Mouse (Mus musculus): Measurements from ENCODE around the gene Mtx1. TPM values are rescaled to one million over a fixed set of nuclear protein-coding genes. Genes with fewer than 3 reads are reported as not detected.

Gene Mtx1
- polyA plus RNA-seq (2017; shearing (Covaris generic)), result 120 TPM

GRCm38 (mm10) chr3:89226900-89227299 is at the start of gene Mtx1:
Gene Mtx1 (minus strand): TSS chr3:89227088.

GRCm38 (mm10) chr3:89270051-89270755 is 43.3 kb upstream of the Mtx1 start, which contains the start of gene Slc50a1:
Gene Slc50a1 (minus strand): TSS chr3:89270570.

GRCm38 (mm10) chr3:89259076-89259475 is 32.2 kb upstream of the Mtx1 start, which contains the start of gene Dpm3:
Gene Dpm3 (plus strand): TSS chr3:89259358.

GRCm38 (mm10) chr3:89246261-89247100 is 19.6 kb upstream of the Mtx1 start, which contains the start of gene Trim46:
Gene Trim46 (minus strand): TSS chr3:89246309.

GRCm38 (mm10) chr3:89245688-89246171 is 18.8 kb upstream of the Mtx1 start, which contains the start of gene Krtcap2:
Gene Krtcap2 (plus strand): TSS chr3:89245966.

GRCm38 (mm10) chr3:89228836-89229235 is 1.9 kb upstream of the Mtx1 start, which contains the start of gene Muc1:
Gene Muc1 (plus strand): TSS chr3:89229057.

GRCm38 (mm10) chr3:89214681-89215411 is 12.0 kb downstream of the Mtx1 start, which contains the start of gene Thbs3:
Gene Thbs3 (plus strand): TSS chr3:89215180.

GRCm38 (mm10) chr3:89202253-89203141 is 24.4 kb downstream of the Mtx1 start, which contains the start of gene Gba:
Gene Gba (plus strand): TSS chr3:89202928.

GRCm38 (mm10) chr3:89183058-89183958 is 43.6 kb downstream of the Mtx1 start, which contains the start of gene Fam189b:
Gene Fam189b (plus strand): TSS chr3:89183143.

GRCm38 (mm10) chr3:89177242-89178106 is 49.4 kb downstream of the Mtx1 start, which contains the start of gene Scamp3:
Gene Scamp3 (plus strand): TSS chr3:89177473.

GRCm38 (mm10) chr3:89164506-89165267 is 62.2 kb downstream of the Mtx1 start, which contains the start of gene Clk2:
Gene Clk2 (plus strand): TSS chr3:89164795.

GRCm38 (mm10) chr3:89159616-89160344 is 67.1 kb downstream of the Mtx1 start, which contains the start of gene Hcn3:
Gene Hcn3 (minus strand): TSS chr3:89160196.

Other genes with a start within 250 kb of the Mtx1 start
- gene Rusc1, start 133.8 kb downstream of the Mtx1 start, polyA plus RNA-seq (2017; shearing (Covaris generic)), result 49.9 TPM
- gene Gm43738, start 126.0 kb downstream of the Mtx1 start, polyA plus RNA-seq (2017; shearing (Covaris generic)), result not detected
- gene Fdps, start 125.1 kb downstream of the Mtx1 start, polyA plus RNA-seq (2017; shearing (Covaris generic)), result 102 TPM
- not detected for gene Pklr, start 90.9 kb downstream of the Mtx1 start, polyA plus RNA-seq (2017; shearing (Covaris generic))
- gene Hcn3, start 66.9 kb downstream of the Mtx1 start, polyA plus RNA-seq (2017; shearing (Covaris generic)), result 0.73 TPM
- gene Clk2, start 62.3 kb downstream of the Mtx1 start, polyA plus RNA-seq (2017; shearing (Covaris generic)), result 36.9 TPM
- 291 TPM for gene Scamp3, start 49.6 kb downstream of the Mtx1 start, polyA plus RNA-seq (2017; shearing (Covaris generic))
- gene Fam189b, start 43.9 kb downstream of the Mtx1 start, polyA plus RNA-seq (2017; shearing (Covaris generic)), result 230 TPM
- 139 TPM for gene Gba, start 24.2 kb downstream of the Mtx1 start, polyA plus RNA-seq (2017; shearing (Covaris generic))
- gene Thbs3, start 11.9 kb downstream of the Mtx1 start, polyA plus RNA-seq (2017; shearing (Covaris generic)), result 2.8 TPM
- 2.7 TPM for gene Muc1, start 2.0 kb upstream of the Mtx1 start, polyA plus RNA-seq (2017; shearing (Covaris generic))
- 285 TPM for gene Krtcap2, start 18.9 kb upstream of the Mtx1 start, polyA plus RNA-seq (2017; shearing (Covaris generic))
- gene Trim46, start 19.2 kb upstream of the Mtx1 start, polyA plus RNA-seq (2017; shearing (Covaris generic)), result 5.0 TPM
- gene Dpm3, start 32.3 kb upstream of the Mtx1 start, polyA plus RNA-seq (2017; shearing (Covaris generic)), result 99.0 TPM
- gene Slc50a1, start 43.5 kb upstream of the Mtx1 start, polyA plus RNA-seq (2017; shearing (Covaris generic)), result 249 TPM
- not detected for gene Efna1, start 54.1 kb upstream of the Mtx1 start, polyA plus RNA-seq (2017; shearing (Covaris generic))
- not detected for gene Efna3, start 95.9 kb upstream of the Mtx1 start, polyA plus RNA-seq (2017; shearing (Covaris generic))
- 0.62 TPM for gene Efna4, start 110.9 kb upstream of the Mtx1 start, polyA plus RNA-seq (2017; shearing (Covaris generic))
- 14.5 TPM for gene Adam15, start 122.9 kb upstream of the Mtx1 start, polyA plus RNA-seq (2017; shearing (Covaris generic))
- 0.28 TPM for gene Dcst2, start 134.9 kb upstream of the Mtx1 start, polyA plus RNA-seq (2017; shearing (Covaris generic))
- gene Dcst1, start 138.2 kb upstream of the Mtx1 start, polyA plus RNA-seq (2017; shearing (Covaris generic)), result 0.27 TPM
- gene Zbtb7b, start 167.7 kb upstream of the Mtx1 start, polyA plus RNA-seq (2017; shearing (Covaris generic)), result 74.9 TPM
- gene Lenep, start 175.7 kb upstream of the Mtx1 start, polyA plus RNA-seq (2017; shearing (Covaris generic)), result not detected
- 66.1 TPM for gene Flad1, start 184.8 kb upstream of the Mtx1 start, polyA plus RNA-seq (2017; shearing (Covaris generic))
- gene Cks1b, start 191.3 kb upstream of the Mtx1 start, polyA plus RNA-seq (2017; shearing (Covaris generic)), result 29.8 TPM
- 86.1 TPM for gene Shc1, start 191.4 kb upstream of the Mtx1 start, polyA plus RNA-seq (2017; shearing (Covaris generic))
- gene Pygo2, start 203.1 kb upstream of the Mtx1 start, polyA plus RNA-seq (2017; shearing (Covaris generic)), result 31.5 TPM
- gene Pbxip1, start 209.6 kb upstream of the Mtx1 start, polyA plus RNA-seq (2017; shearing (Covaris generic)), result 176 TPM
- gene Pmvk, start 227.5 kb upstream of the Mtx1 start, polyA plus RNA-seq (2017; shearing (Covaris generic)), result 22.6 TPM

Data from activated CD4-positive, CD25-positive, alpha-beta regulatory T cell, adult 9 weeks (primary cell).